ENCODE assay signal across 8 mouse cellular contexts in the genomic region with DNA sequence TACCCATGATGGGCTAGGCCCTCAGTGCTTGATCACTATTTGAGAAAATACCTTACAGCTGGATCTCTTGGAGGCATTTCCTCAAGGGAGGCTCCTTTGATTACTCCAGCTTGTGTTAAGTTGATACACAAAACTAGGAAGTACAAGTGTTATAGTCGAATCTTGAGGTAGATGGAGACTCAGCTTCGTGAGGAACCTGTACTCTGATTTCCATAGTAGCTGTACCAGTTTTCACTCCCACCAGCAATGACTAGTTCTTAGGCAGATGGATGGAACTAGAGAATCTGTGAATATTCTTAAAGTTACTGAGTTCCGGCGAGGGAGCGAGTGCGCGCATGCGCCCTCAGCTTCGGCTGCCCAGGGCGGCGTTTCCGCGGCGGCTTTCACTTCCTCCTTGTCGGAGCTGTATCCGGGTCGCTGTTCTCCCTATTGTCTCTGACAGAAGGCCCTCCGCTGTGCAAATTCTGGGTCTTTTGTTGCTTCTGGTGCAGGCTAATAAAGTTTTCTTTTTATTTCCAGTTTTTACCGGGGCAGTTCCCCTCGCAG. TPM values are rescaled to one million over a fixed set of nuclear protein-coding genes. Genes with fewer than 3 reads are reported as not detected.
A peak's percentile ranks its signal among the peaks of the same experiment; 100 is the strongest.
DNase-seq lines count a peak whose midpoint lies in the region; ATAC-seq lines count a peak whose summit lies in the region.

No protein-coding gene starts in this region.

- peak overlapping the region; percentile 99 for H3K27ac ChIP-seq in forebrain, embryonic 10.5 days
- H3K27ac ChIP-seq in heart, embryonic 16.5 days (ENCODE audit: low read length) = peak overlapping the region; percentile 90
- H3K27ac ChIP-seq in liver, embryonic 15.5 days (replicated peaks) = peak overlapping the region; percentile 88
- peak overlapping the region; percentile 99 for H3K27ac ChIP-seq in neural tube, embryonic 14.5 days (ENCODE audit: low read depth, low read length)

- peak; percentile 79 to 83 for DNase-seq in CD8-positive naive resting alpha-beta T cell, adult 2 months (ENCODE audit: low read depth in 2 of 2, low spot score in 2 of 2)
- peak; percentile 72 for DNase-seq in c-Kit-negative CD71-positive TER-119-positive erythroid progenitor cells, embryonic 14.5 days (ENCODE audit: low read depth, low spot score)
- peak; percentile 86 for DNase-seq in forebrain, embryonic 10.5 days (ENCODE audit: extremely low spot score, low spot score)
- peak; percentile 92 to 93 for DNase-seq in kidney, postnatal 36 days
- DNase-seq in testis, postnatal 10 days (ENCODE audit: low spot score) = peak; percentile 91

- H3K9ac ChIP-seq in heart, embryonic 16.5 days (ENCODE audit: low read length) = peak overlapping the region; percentile 94
- peak overlapping the region; percentile 96 for H3K9ac ChIP-seq in liver, embryonic 15.5 days
- H3K9ac ChIP-seq in neural tube, embryonic 14.5 days (replicated peaks; ENCODE audit: low read depth, low read length) = peak overlapping the region; percentile 99

- peaks cover 18% of the 10 kb centered on the region for H3K4me1 ChIP-seq in forebrain, embryonic 10.5 days
- H3K4me1 ChIP-seq in heart, embryonic 16.5 days (ENCODE audit: control insufficient read depth, insufficient read depth, low read length) = peaks cover 15% of the 10 kb centered on the region
- peaks cover 25% of the 10 kb centered on the region for H3K4me1 ChIP-seq in liver, embryonic 15.5 days (replicated peaks)
- peaks cover 24% of the 10 kb centered on the region for H3K4me1 ChIP-seq in neural tube, embryonic 14.5 days (ENCODE audit: control insufficient read depth, insufficient read depth, low read length)

- peak; percentile 93 for ATAC-seq in heart, embryonic 16.5 days (replicated peaks; ENCODE audit: extremely low read depth, insufficient read depth, low FRiP score)
- peak; percentile 94 for ATAC-seq in liver, embryonic 15.5 days (ENCODE audit: insufficient read depth)
- peak; percentile 97 for ATAC-seq in neural tube, embryonic 14.5 days (ENCODE audit: low read depth)

- H3K27me3 ChIP-seq in forebrain, embryonic 10.5 days (ENCODE audit: poor library complexity, severe bottlenecking) = no peaks in the 10 kb centered on the region
- no peaks in the 10 kb centered on the region for H3K27me3 ChIP-seq in heart, embryonic 16.5 days (ENCODE audit: control insufficient read depth, insufficient read depth, low read length)
- no peaks in the 10 kb centered on the region for H3K27me3 ChIP-seq in liver, embryonic 15.5 days
- no peaks in the 10 kb centered on the region for H3K27me3 ChIP-seq in neural tube, embryonic 14.5 days (ENCODE audit: control insufficient read depth, insufficient read depth, low read length)

- H3K36me3 ChIP-seq in forebrain, embryonic 10.5 days (replicated peaks) = peaks cover 30% of the 10 kb centered on the region
- peaks cover 5% of the 10 kb centered on the region; the same call in 1 of the 2 replicates for H3K36me3 ChIP-seq in heart, embryonic 16.5 days (ENCODE audit: control insufficient read depth, insufficient read depth)
- H3K36me3 ChIP-seq in liver, embryonic 15.5 days (replicated peaks) = no peaks in the 10 kb centered on the region
- H3K36me3 ChIP-seq in neural tube, embryonic 14.5 days (ENCODE audit: control insufficient read depth, insufficient read depth, low read length) = peaks cover 4% of the 10 kb centered on the region; the same call in 1 of the 2 replicates

- peak overlapping the region; percentile 89 for H3K4me3 ChIP-seq in forebrain, embryonic 10.5 days
- peak overlapping the region; percentile 77 for H3K4me3 ChIP-seq in heart, embryonic 16.5 days (ENCODE audit: low read length)
- H3K4me3 ChIP-seq in liver, embryonic 15.5 days (replicated peaks) = peak overlapping the region; percentile 91
- peak overlapping the region; percentile 81 for H3K4me3 ChIP-seq in neural tube, embryonic 14.5 days (ENCODE audit: low read depth, low read length)

- peak overlapping the region; percentile 86 for H3K4me2 ChIP-seq in heart, embryonic 16.5 days (ENCODE audit: low read depth, low read length)
- H3K4me2 ChIP-seq in liver, embryonic 15.5 days = peak overlapping the region; percentile 91
- peak overlapping the region; percentile 81 for H3K4me2 ChIP-seq in neural tube, embryonic 14.5 days (ENCODE audit: low read depth, low read length)

- peaks cover 5% of the 10 kb centered on the region; the same call in 1 of the 2 replicates for H3K9me3 ChIP-seq in forebrain, embryonic 10.5 days
- peaks cover 4% of the 10 kb centered on the region; the same call in 1 of the 2 replicates for H3K9me3 ChIP-seq in heart, embryonic 16.5 days (replicated peaks; ENCODE audit: control insufficient read depth, low read length)
- no peaks in the 10 kb centered on the region for H3K9me3 ChIP-seq in liver, embryonic 15.5 days (replicated peaks)
- no peaks in the 10 kb centered on the region for H3K9me3 ChIP-seq in neural tube, embryonic 14.5 days (ENCODE audit: control insufficient read depth, low read length)

- WGBS in forebrain, embryonic 10.5 days = under 1% methylated on average over 20 of the region's 20 CpGs
- WGBS in heart, embryonic 16.5 days = under 1% methylated on average over 20 of the region's 20 CpGs
- WGBS in liver, embryonic 15.5 days (ENCODE audit: insufficient replicate concordance) = under 1% methylated on average over 20 of the region's 20 CpGs
- 1% methylated on average over 20 of the region's 20 CpGs for WGBS in neural tube, embryonic 14.5 days

RNA-seq across cellular contexts. Expression of a gene that starts 18.0 kb away (rescaled TPM):
- polyA plus RNA-seq in forebrain, embryonic 10.5 days (2016; fragmentation: Nextera tagmentation; extraction: Ambion mirVana) = 76.7 and 78.8 TPM in 2 replicates
- polyA plus RNA-seq in heart, embryonic 16.5 days (2015; fragmentation: Nextera tagmentation; extraction: Ambion mirVana) = 37.9 and 39.0 TPM in 2 replicates
- polyA plus RNA-seq in liver, embryonic 15.5 days (2015; fragmentation: Nextera tagmentation; extraction: Ambion mirVana) = 11.0 and 14.8 TPM in 2 replicates
- 107 and 125 TPM in 2 replicates for polyA plus RNA-seq in neural tube, embryonic 14.5 days (2014; fragmentation: Nextera tagmentation; extraction: Ambion mirVana)

RNA-seq across cellular contexts. Expression of a gene that starts 18.3 kb away (rescaled TPM):
- polyA plus RNA-seq in forebrain, embryonic 10.5 days (2016; fragmentation: Nextera tagmentation; extraction: Ambion mirVana) = 766 and 805 TPM in 2 replicates
- 1,502 and 1,630 TPM in 2 replicates for polyA plus RNA-seq in heart, embryonic 16.5 days (2015; fragmentation: Nextera tagmentation; extraction: Ambion mirVana)
- 466 and 509 TPM in 2 replicates for polyA plus RNA-seq in liver, embryonic 15.5 days (2015; fragmentation: Nextera tagmentation; extraction: Ambion mirVana)
- 1,211 and 1,550 TPM in 2 replicates for polyA plus RNA-seq in neural tube, embryonic 14.5 days (2014; fragmentation: Nextera tagmentation; extraction: Ambion mirVana)

Comparison
In these comparisons a context has a peak if more than half of its experiments do, and no peak if none do; other contexts are left out.
1. Peak in every context shown above with its lines: DNase-seq, ATAC-seq, H3K4me3 ChIP-seq and H3K27ac ChIP-seq.